Mouse (Mus musculus): ENCODE measurements around the gene Ell. TPM values are rescaled to one million over a fixed set of nuclear protein-coding genes. Genes with fewer than 3 reads are reported as not detected.
"Not testable (repeated sequence)": the region's sequence is repeated elsewhere in the genome, so short reads cannot be mapped to it uniquely, and the experiment has no call there.

Gene Ell
- total RNA-seq, 2 experiments from 2014 or later, result 11.9 to 14.6 TPM

DNA sequence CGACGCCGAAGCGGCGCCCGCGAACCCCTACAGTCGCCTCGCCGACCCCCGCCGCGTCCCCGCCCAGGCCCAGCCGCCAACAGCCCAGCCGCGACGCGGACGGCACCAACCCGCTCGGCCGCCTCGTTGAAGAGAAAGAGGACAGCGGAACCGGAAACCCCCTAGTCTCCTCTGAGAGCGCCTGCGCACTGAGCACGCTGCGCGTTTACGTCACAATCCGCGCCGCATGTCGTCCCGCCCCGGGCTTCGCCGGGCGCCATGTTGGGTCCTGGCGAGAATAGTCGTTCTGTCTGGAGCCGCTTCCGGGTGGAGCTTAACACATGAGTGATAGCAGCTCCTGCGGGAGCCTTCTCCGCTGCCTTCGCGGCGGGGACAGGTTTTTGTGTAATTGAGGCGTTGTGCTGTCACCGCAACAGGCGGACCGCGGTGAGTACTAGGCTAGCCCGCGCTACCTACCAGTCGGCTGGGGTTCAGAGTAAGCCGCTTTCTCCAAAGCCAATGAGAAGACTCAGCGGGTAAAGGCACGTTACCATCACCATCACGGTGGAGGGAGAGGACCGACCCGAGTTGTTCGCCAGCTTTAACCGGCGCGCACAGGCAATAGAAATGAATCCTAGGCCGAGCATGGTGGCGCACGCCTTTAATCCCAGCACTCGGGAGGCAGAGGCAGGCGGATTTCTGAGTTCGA, 28.9 kb upstream of the Ell start, which contains the start of gene Uba52:
Uba52 (minus strand) TSS at position 574 of the 688 bp plus-strand sequence.
- DNase-seq, result peak; percentile 98
- intact Hi-C loops (cut with DNase I), result no loop called here
- peak within 1 kb of the TSS; percentile 98 for H3K27ac ChIP-seq
- no peak for TF ChIP-seq CTCF (IDR thresholded peaks at IDR 0.05)
- peak within 1 kb of the TSS; percentile 74 for H3K4me3 ChIP-seq

DNA sequence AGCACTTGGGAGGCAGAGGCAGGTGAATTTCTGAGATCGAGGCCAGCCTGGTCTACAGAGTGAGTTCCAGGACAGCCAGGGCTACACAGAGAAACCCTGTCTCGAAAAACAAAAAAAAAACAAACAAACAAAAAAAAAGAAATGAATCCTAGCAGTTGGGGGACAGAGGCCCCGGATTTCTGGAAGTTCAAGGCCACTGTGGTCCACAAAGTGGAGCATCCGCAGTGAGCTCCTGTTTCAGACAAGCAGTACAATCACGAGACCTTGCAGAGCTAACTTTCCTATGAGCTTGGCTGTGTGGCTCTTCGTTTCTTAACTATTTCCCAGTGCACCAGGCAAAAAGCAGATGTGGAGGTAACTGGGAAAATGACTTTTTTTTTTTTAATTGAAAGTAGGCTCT, 28.1 kb upstream of the Ell start:
- Histone ChIP-seq H3K27ac (peak overlapping the region; percentile 98), H3K4me3 (peak overlapping the region; percentile 74)
- DNase-seq; intact Hi-C loops (cut with DNase I): not testable (repeated sequence)

DNA sequence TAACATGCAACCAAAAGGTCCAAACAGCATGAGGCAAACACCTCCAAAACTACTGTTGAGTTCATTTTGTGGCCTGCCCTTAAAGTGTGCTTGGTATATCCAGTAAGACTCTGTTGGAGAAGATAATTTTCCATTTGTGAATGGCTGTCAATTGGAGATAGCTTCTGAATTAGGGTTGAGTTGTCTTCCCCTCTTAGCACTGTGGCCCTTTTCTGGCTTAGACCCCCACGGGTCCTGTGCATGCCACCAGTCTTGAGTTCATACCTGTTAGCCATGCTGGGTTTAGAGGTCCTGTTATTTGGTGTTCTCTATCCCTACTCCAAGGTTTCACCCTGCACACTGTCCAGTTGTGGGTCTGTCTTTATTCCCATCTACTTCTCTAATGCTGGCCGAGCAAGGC, 27.5 kb upstream of the Ell start:
- TF ChIP-seq CTCF (IDR thresholded peaks at IDR 0.05), result no peak
- intact Hi-C loops (cut with DNase I), result no loop called here
- Histone ChIP-seq H3K4me3 (peak overlapping the region; percentile 74), H3K27ac (no peak overlapping the region)
- no peak for DNase-seq

GRCm38 (mm10) chr8:70512253-70512903, 26.9 kb upstream of the Ell start:
- no peak for TF ChIP-seq CTCF (IDR thresholded peaks at IDR 0.05)
- no peak overlapping the region for H3K27ac ChIP-seq
- no peak for DNase-seq
- H3K4me3 ChIP-seq, result no peak overlapping the region
- intact Hi-C loops (cut with DNase I), result no loop called here

GRCm38 (mm10) chr8:70513441-70513840, 25.8 kb upstream of the Ell start:
- DNase-seq, result peak; percentile 39
- Histone ChIP-seq H3K4me3 (no peak overlapping the region), H3K27ac (no peak overlapping the region)
- no peak for TF ChIP-seq CTCF (IDR thresholded peaks at IDR 0.05)
- intact Hi-C loops (cut with DNase I), result no loop called here

GRCm38 (mm10) chr8:70517940-70518643, 21.2 kb upstream of the Ell start:
- TF ChIP-seq CTCF (IDR thresholded peaks at IDR 0.05), result no peak
- no peak overlapping the region for H3K4me3 ChIP-seq
- intact Hi-C loops (cut with DNase I), result no loop called here
- H3K27ac ChIP-seq, result no peak overlapping the region
- no peak for DNase-seq

- no peak overlapping the region for H3K4me3 ChIP-seq
- intact Hi-C loops (cut with DNase I), result no loop called here
- no peak for DNase-seq
- no peak for TF ChIP-seq CTCF (IDR thresholded peaks at IDR 0.05)
- no peak overlapping the region for H3K27ac ChIP-seq
Observed at GRCm38 (mm10) chr8:70519043-70519442, 20.2 kb upstream of the Ell start.

GRCm38 (mm10) chr8:70519606-70520005, 19.7 kb upstream of the Ell start:
- Histone ChIP-seq H3K27ac (no peak overlapping the region), H3K4me3 (no peak overlapping the region)
- intact Hi-C loops (cut with DNase I), result loop anchor here (5.0 kb wide), 1 partner anchor 68 kb away; no protein-coding TSS in a partner anchor
- no peak for DNase-seq
- TF ChIP-seq CTCF (IDR thresholded peaks at IDR 0.05), result no peak

- peak; percentile 97 for DNase-seq
- H3K27ac ChIP-seq, result peak overlapping the region; percentile 92
- intact Hi-C loops (cut with DNase I), result loop anchor here (2.0 to 5.0 kb wide), 2 partner anchors 16 to 65 kb away; partner anchors contain the start of gene Ell
- TF ChIP-seq CTCF (IDR thresholded peaks at IDR 0.05), result peak; percentile 67
- peak overlapping the region; percentile 79 for H3K4me3 ChIP-seq
Observed at GRCm38 (mm10) chr8:70522592-70523403, 16.5 kb upstream of the Ell start.

DNA sequence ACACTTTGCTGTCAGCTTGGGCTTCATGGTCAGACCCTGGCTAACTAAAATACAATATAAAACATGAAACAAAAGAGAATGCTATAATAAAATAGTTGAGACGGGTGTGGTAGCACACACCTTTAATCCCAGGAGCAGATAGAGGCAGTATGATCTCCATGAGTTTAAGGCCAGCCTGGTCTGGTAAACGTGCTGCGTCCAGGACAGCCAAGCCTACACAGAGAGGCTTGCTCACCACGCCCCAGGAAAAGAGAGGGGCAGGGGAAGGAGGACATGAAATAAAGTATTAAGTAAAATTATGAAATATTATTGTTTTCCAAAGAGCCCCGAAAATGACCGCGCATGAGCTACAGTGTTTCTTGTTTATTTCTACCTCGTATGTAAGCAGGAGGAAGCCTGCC, 12.1 kb upstream of the Ell start:
- Histone ChIP-seq H3K4me3 (peak overlapping the region; percentile 79), H3K27ac (peak overlapping the region; percentile 98)
- TF ChIP-seq CTCF (IDR thresholded peaks at IDR 0.05), result no peak
- intact Hi-C loops (cut with DNase I), result no loop called here
- no peak for DNase-seq

DNA sequence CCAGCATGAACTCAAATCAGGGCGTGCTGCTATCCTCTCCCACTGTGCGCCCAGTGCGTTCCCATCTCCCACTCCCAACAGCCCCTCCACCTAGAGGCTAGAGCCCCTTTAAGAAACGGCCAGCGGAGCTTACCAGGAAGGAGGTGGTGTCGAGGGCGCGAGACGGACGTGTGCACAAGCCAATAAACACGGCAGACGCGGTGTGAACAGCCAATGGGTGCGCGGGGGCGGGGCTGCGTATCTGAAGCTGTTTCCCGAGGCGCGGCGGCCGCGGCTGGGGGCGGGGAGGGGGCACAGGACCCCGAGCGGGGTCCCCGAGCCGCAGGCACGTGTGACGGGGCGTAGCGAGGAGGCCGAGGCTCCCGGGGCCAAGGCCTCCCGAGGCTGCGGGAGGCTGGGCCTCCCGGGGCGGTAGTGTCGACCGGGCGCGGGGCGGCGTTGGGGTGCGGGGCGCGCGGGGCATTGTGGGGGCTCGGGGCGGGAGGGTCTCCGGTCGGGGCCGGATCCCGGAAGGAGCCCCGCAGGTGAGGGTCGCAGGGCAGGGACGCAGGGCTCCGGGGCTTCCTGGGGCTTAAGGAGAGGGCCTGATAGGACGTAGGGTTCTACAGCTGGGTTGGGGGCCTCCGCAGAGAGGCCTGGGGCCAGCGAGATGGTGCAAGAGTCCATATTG, 11.6 kb upstream of the Ell start, which contains the start of the genes Fkbp8 and Kxd1:
Fkbp8 (plus strand) TSS at position 213 of the 670 bp plus-strand sequence.
Kxd1 (minus strand) TSS at position 445 of the 670 bp plus-strand sequence.
- intact Hi-C loops (cut with DNase I), result no loop called here
- Histone ChIP-seq H3K27ac (peak within 1 kb of the TSS; percentile 98), H3K4me3 (peak within 1 kb of the TSS; percentile 79)
- peak; percentile 97 for DNase-seq
- no peak for TF ChIP-seq CTCF (IDR thresholded peaks at IDR 0.05)
